Mouse (Mus musculus): ENCODE results near the gene Gpr162.

GRCm38 (mm10) chr6:124814448-124814847, 49.3 kb downstream of the Gpr162 start:
- TF ChIP-seq HCFC1 (IDR thresholded peaks at IDR 0.05; ENCODE audit: low read depth, low read length): no peak
- TF ChIP-seq EP300 (IDR thresholded peaks at IDR 0.05; ENCODE audit: low read length): no peak
- no peak for TF ChIP-seq CTCF (conservative IDR thresholded peaks at IDR 0.05 in 1 of 2, IDR thresholded peaks at IDR 0.05 in 1 of 2; ENCODE audit: low read depth in 2 of 2, low read length in 2 of 2)
- no peak for TF ChIP-seq SIN3A (IDR thresholded peaks at IDR 0.05; ENCODE audit: low read length)
- no peak for TF ChIP-seq MEF2A (IDR thresholded peaks at IDR 0.05; ENCODE audit: borderline replicate concordance, low read depth, low read length)
- no peak for TF ChIP-seq USF1 (IDR thresholded peaks at IDR 0.05; ENCODE audit: low read depth, low read length)
- no peak for TF ChIP-seq ZC3H11A (IDR thresholded peaks at IDR 0.05; ENCODE audit: low read depth, low read length)
- TF ChIP-seq CHD2 (IDR thresholded peaks at IDR 0.05; ENCODE audit: low read length): no peak
- no peak for TF ChIP-seq POLR2AphosphoS2 (IDR thresholded peaks at IDR 0.05; ENCODE audit: low read depth, low read length)
- no peak for TF ChIP-seq NELFE (IDR thresholded peaks at IDR 0.05; ENCODE audit: low read depth, low read length)
- no peak for TF ChIP-seq E2F4 (IDR thresholded peaks at IDR 0.05; ENCODE audit: insufficient replicate concordance, low read depth, low read length)
- TF ChIP-seq SMC3 (IDR thresholded peaks at IDR 0.05; ENCODE audit: low read depth, low read length): no peak
- TF ChIP-seq ZMIZ1 (IDR thresholded peaks at IDR 0.05; ENCODE audit: low read depth, low read length): no peak
- no peak for TF ChIP-seq MXI1 (IDR thresholded peaks at IDR 0.05; ENCODE audit: low read depth, low read length)
